Mouse (Mus musculus) lung, postnatal 0 days (tissue): ENCODE measurements around the gene Timm8b. TPM values are rescaled to one million over a fixed set of nuclear protein-coding genes. Genes with fewer than 3 reads are reported as not detected.
"Not testable (repeated sequence)": the region's sequence is repeated elsewhere in the genome, so short reads cannot be mapped to it uniquely, and the experiment has no call there.

ENCODE experiments used
- ATAC-seq: fragments of 200-750 bp; cut with Nextera tagmentation; 2 replicates; pipeline ENCODE4 v1.8.0; 2017; ENCODE audit warnings: moderate library complexity
- DNase-seq: peaks from one replicate; pipeline ENCODE4 v3.0.0-alpha.2; 2016; ENCODE audit warnings: low spot score
- H3K27ac ChIP-seq: fragments of 300-500 bp; sonication (generic); 2 replicates; pipeline ENCODE4 v1.5.1; 2014; ENCODE audit warnings: antibody characterized with exemption, mild to moderate bottlenecking, low read length, mixed read lengths
- H3K27me3 ChIP-seq: fragments of 300-500 bp; sonication (generic); replicated peaks from 2 replicates; pipeline ENCODE4 v1.6.1; 2014; ENCODE audit warnings: low read length, mixed read lengths; ENCODE audit not compliant: insufficient read depth
- H3K36me3 ChIP-seq: fragments of 300-500 bp; sonication (generic); 2 replicates; pipeline ENCODE4 v1.6.1; 2014; ENCODE audit warnings: low read length, mixed read lengths; ENCODE audit not compliant: insufficient read depth
- H3K4me1 ChIP-seq: fragments of 300-500 bp; sonication (generic); 2 replicates; pipeline ENCODE4 v1.6.1; 2014; ENCODE audit warnings: antibody characterized with exemption, low read depth, low read length, mixed read lengths; ENCODE audit not compliant: insufficient read depth
- H3K4me2 ChIP-seq: fragments of 300-500 bp; sonication (generic); replicated peaks from 2 replicates; pipeline ENCODE4 v1.6.1; 2014; ENCODE audit warnings: low read depth, mild to moderate bottlenecking, low read length, moderate library complexity, mixed read lengths
- H3K4me3 ChIP-seq: fragments of 300-500 bp; sonication (generic); 2 replicates; pipeline ENCODE4 v1.5.1; 2014; ENCODE audit warnings: low read depth, low read length
- H3K9ac ChIP-seq: fragments of 300-500 bp; sonication (generic); replicated peaks from 2 replicates; pipeline ENCODE4 v1.6.1; 2014; ENCODE audit warnings: low read depth, mild to moderate bottlenecking
- H3K9me3 ChIP-seq: fragments of 300-500 bp; sonication (generic); 2 replicates; pipeline ENCODE4 v1.6.1; 2016; ENCODE audit warnings: low read length, mixed read lengths
- CTCF ChIP-seq: IDR thresholded peaks from 2 replicates; pipeline ENCODE4 v1.5.1; 2016; ENCODE audit warnings: antibody characterized with exemption, mild to moderate bottlenecking
- EP300 ChIP-seq: IDR thresholded peaks from 2 replicates; pipeline ENCODE4 v1.6.1; 2016; ENCODE audit warnings: antibody characterized with exemption, mild to moderate bottlenecking, control low read depth
- WGBS: fragments of 180-500 bp; shearing (Covaris S2); extraction: QIAGEN DNeasy Blood & Tissue Kit; methylation state at CpG from one replicate; pipeline ENCODE4 v1.1.7; 2014; 5-methylcytosine and 5-hydroxymethylcytosine counted together
- polyA plus RNA-seq: library from polyadenylated mRNA; unstranded; fragments of >200 nt; fragmentation: Nextera tagmentation; extraction: Ambion mirVana; gene quantifications from 2 replicates; pipeline ENCODE4 v1.2.1, GENCODE M21; 2015

Gene Timm8b
- polyA plus RNA-seq, 1 experiment from 2014 or later: 189 TPM

DNA sequence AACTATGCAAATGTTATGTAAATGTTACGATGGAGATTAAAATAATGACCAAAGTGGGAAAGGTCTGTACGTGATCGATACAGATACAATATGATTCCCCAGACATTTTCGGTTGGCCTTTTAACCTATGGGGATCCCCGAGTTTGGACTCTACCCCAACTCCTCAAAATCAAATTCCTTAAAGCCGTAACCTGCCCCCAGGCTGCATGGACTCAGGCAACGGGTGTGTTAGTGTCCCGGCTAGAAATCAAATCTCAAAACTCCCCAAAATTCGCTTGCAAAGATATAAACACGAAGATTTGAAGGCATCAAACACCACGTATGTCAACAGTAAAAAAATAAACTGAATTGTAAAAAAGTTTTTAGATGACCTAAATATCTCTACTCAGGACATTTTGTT is 12.5 kb downstream of the Timm8b start:
- peak overlapping the region; percentile 97 for H3K27ac ChIP-seq
- peak overlapping the region; percentile 79 for H3K4me2 ChIP-seq
- H3K4me3 ChIP-seq: peak overlapping the region; percentile 87
- no peaks in the 10 kb centered on the region for H3K27me3 ChIP-seq
- peak overlapping the region; percentile 90 for H3K9ac ChIP-seq
- H3K9me3 ChIP-seq: no peaks in the 10 kb centered on the region
- WGBS: 31% methylated on average over 11 of the region's 11 CpGs
- TF ChIP-seq EP300 (no peak), CTCF (no peak)
- peaks cover 8% of the 10 kb centered on the region for H3K36me3 ChIP-seq
- no peaks in the 10 kb centered on the region for H3K4me1 ChIP-seq
- DNase-seq: no peak
- ATAC-seq: no peak

DNA sequence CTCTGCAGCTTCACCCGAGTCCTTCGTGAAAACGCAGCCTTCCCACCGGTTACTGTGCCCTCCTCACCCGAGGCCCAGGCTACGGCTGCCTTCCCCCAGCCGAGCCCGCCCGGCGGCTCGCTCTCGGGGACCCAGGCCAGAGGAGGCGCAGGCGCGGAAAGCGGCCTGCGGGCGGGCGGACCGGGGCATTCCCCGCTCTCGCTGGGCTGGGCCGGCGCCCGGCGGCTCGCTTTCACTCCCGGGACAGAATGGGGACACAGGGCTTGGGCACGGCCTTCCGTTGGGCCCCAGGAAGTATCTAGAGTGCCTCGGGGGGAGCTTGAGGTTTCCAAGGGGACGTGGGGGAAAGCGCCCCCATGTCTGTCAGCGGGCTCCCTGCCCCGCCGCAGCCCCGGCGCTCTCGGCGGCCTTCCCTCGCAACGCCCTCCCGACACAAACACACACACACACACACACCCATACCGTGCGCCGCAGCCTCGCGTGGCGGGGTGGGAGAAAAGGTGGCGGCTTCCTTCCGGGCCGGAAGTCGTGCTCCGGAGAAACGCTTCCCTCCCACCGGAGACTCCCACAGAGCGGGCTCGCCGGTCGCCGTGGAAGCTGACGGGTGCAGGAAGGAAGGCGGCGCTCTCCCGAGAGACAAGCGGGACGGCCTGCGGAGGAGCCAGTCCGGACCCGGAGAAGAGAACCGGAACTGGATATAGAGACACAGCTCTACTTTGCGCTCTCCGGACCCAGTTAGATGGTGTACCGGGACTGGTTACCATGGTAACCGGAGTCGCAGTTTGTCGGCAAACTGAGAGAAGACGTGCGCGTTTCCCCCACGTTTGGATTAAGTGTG is 13.3 kb downstream of the Timm8b start, which contains the start of the genes Pih1d2 and Nkapd1:
Pih1d2 (plus strand) TSS at position 556 of the 838 bp plus-strand sequence.
Nkapd1 (minus strand) TSS at position 699 of the 838 bp plus-strand sequence.
- TF ChIP-seq EP300 (no peak), CTCF (peak; percentile 26)
- under 1% methylated on average over 80 of the region's 81 CpGs for WGBS
- Histone ChIP-seq H3K9ac (peak within 1 kb of the TSS; percentile 90), H3K4me3 (peak within 1 kb of the TSS; percentile 87), H3K27ac (peak within 1 kb of the TSS; percentile 97), H3K4me2 (peak within 1 kb of the TSS; percentile 79), H3K36me3 (peaks cover 8% of the 10 kb centered on the region), H3K9me3 (no peaks in the 10 kb centered on the region), H3K27me3 (no peaks in the 10 kb centered on the region), H3K4me1 (no peaks in the 10 kb centered on the region)
- peak; percentile 95 for DNase-seq
- peak; percentile 95 for ATAC-seq

DNA sequence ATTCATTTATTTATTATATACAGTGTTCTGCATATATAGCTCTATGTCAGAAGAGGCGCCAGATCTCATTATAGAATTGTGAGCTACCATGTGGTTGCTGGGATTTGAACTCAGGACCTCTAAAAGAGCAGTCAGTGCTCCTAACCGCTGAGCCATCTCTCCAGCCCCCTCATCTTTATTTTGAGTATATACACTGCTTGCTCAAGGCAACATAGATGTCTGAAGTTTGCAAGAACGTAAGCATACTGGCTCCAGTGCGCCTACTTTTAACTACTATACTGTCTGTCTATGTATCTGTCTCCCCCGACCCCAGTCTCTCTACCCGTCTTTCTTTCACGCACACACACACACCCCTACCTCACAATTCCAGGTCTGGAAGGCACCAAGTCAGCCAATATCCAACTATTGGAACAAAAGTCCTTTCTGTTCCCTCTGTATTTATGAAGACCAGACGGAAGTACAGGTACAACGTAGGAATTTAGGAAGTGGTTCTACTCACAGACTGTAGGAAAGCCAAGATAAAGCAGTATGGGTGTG is 14.2 kb downstream of the Timm8b start:
- Histone ChIP-seq H3K9me3 (no peaks in the 10 kb centered on the region), H3K27me3 (no peaks in the 10 kb centered on the region), H3K4me1 (no peaks in the 10 kb centered on the region), H3K9ac (no peak overlapping the region), H3K4me3 (peak overlapping the region; percentile 87), H3K36me3 (peaks cover 8% of the 10 kb centered on the region), H3K4me2 (peak overlapping the region; percentile 79), H3K27ac (no peak overlapping the region)
- ATAC-seq: no peak
- 59% methylated on average over 9 of the region's 9 CpGs for WGBS
- no peak for DNase-seq
- TF ChIP-seq CTCF (no peak), EP300 (no peak)

DNA sequence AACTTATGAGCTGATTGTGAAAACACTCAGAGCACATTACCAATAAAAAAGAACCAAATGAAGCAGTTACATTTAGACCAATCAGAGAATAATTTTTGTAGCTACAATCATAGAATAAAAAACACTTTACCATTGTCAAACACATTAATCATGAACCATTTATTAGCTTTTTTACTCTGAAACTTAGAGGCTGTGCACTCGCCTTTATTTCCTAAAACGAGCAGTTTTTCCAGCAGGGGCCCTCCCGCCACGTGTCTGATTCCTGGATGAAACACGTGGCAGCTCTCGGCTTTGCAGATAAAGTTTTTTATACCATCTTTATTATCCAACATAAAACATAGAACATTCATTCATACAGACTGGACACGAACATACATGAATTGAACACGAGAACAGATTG is 27.2 kb downstream of the Timm8b start:
- DNase-seq, H3K9ac ChIP-seq, H3K27ac ChIP-seq, H3K36me3 ChIP-seq, H3K4me2 ChIP-seq, H3K4me3 ChIP-seq, H3K9me3 ChIP-seq, ATAC-seq, H3K4me1 ChIP-seq, H3K27me3 ChIP-seq: not testable (repeated sequence)
- WGBS: 85% methylated on average over 6 of the region's 8 CpGs

DNA sequence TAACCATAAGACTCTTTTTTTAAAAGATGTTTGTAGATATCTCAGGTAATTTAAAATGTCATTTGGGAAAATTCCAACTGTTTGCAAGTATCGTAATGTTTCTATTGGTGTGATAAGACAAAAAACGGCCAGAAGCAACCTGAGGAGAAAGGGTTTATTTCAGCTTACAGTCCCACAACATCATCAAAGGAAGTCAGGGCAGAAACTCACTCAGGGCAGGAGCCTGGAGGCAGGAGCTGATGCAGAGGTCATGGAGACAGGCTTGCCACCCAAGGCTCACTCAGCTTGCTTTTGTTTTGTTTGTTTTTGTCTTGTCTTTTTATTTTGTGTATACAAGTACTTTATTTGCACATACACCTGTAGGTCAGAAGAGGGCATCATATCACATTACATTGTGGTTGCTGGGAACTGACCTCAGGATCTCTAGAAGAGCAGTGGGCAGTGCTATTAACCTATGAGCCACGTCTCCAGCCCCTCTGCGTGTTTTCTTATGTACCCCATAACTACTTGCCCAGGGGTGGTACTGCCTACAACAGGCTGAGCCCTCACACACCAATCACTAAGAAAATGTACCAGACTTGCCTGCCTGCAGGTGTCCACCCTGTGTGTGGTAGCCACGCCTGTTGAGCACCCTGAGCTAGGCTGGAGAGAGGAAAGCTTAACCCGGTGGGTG is 28.4 kb downstream of the Timm8b start:
- Histone ChIP-seq H3K4me1 (no peaks in the 10 kb centered on the region), H3K9ac (no peak overlapping the region), H3K27me3 (no peaks in the 10 kb centered on the region), H3K4me2 (no peak overlapping the region), H3K36me3 (peaks cover 4% of the 10 kb centered on the region), H3K27ac (no peak overlapping the region), H3K9me3 (no peaks in the 10 kb centered on the region), H3K4me3 (no peak overlapping the region)
- 83% methylated on average over 6 of the region's 6 CpGs for WGBS
- no peak for DNase-seq
- no peak for ATAC-seq
- no peak; the same call in 1 of the 2 replicates for TF ChIP-seq CTCF
- TF ChIP-seq EP300: no peak

DNA sequence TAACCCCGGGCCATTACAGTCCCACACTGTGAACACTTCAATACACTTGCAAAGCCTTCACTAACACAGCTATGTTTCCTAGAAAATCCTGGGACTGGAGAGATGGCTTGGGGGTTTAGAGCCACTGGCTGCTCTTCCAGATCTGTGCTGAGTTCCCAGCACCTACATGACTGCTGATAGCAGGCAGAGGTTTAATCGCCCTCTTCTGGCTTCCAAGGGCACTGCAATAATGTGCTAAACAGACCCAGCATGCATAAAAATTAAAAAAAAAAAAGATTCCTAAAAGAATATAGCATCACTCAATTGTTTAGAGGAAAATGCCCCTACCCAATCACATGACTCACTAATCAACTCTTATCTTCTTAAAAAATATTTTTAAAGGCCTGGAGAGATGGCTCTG is 29.3 kb downstream of the Timm8b start:
- peaks cover 4% of the 10 kb centered on the region for H3K36me3 ChIP-seq
- ATAC-seq: no peak

More for the DNA sequence above, 29.3 kb downstream of the Timm8b start:
- H3K9me3 ChIP-seq: no peaks in the 10 kb centered on the region
- H3K4me3 ChIP-seq: no peak overlapping the region
- no peak overlapping the region for H3K27ac ChIP-seq
- TF ChIP-seq CTCF (peak; percentile 46), EP300 (no peak)
- 59% methylated on average over 2 of the region's 2 CpGs for WGBS
- H3K9ac ChIP-seq: no peak overlapping the region
- no peaks in the 10 kb centered on the region for H3K27me3 ChIP-seq
- H3K4me2 ChIP-seq: no peak overlapping the region
- DNase-seq: peak; percentile 6
- no peaks in the 10 kb centered on the region for H3K4me1 ChIP-seq
